Mouse (Mus musculus): ENCODE results near the gene Hectd3. TPM values are rescaled to one million over a fixed set of nuclear protein-coding genes. Genes with fewer than 3 reads are reported as not detected.

Hectd3 gene
- polyA plus RNA-seq (2014; fragmentation: Illumina TruSeq; extraction: RNeasy Lipid Tissue Mini Kit (QIAGEN cat#74804); ENCODE audit: low read depth, low replicate concordance) = 15.6 TPM

GRCm38 (mm10) chr4:116995131-116995797, at the start of gene Hectd3:
TSS of gene Hectd3 (plus strand) at chr4:116995317.

GRCm38 (mm10) chr4:116993672-116994621, 1.2 kb upstream of the Hectd3 start, which contains the start of gene Urod:
TSS of gene Urod (minus strand) at chr4:116994413.

DNA sequence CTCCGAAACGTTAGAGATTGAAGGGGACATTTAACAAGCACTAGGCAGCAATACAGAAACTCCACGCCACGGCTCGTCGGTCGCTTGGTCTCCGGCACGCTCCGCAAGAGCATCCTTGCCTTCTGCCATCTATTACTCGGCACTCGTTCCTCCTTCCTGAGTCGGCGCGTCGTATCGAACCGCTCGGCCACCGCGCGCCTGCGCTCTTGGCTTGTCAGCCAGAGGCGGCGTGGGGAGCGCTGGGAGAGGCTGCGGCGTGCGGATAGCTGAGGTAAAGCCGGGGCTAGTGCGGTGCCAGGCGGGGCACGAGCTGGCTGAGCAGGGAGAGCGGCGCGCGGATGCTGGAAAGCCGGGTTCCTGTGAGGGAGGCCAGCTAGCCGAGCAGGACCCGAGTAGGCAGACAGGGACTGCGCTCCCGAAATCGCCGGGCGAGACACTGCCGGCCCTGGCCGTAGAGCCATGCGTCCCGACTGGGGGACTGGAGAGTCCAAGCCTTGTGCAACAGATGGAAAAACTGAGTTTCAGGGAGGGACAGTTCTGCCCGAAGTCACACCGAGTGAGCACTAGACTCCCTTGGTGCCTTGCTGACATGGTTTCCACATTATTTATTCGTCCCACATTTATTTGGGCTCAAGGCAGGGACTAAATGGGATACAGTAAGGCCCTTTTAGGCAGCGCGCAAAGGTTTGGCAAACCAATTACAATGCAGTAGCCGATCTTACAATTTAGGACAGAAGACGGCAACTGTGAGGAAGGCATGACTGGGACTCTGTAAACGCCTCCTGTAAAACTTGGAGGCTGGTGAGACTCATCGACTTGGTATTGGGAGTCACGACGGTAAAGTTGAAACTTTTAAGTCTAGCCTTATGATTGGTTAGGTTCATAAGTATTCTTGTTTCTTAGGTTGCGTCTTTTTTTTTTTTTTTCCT, 24.4 kb downstream of the Hectd3 start, which contains the start of gene Eif2b3:
Gene Eif2b3, plus strand, starts transcription at position 197 of the 929 bp plus-strand sequence.

Other genes starting within 250 kb of the Hectd3 start
- gene Toe1, start 187.7 kb upstream of the Hectd3 start, polyA plus RNA-seq (2014; fragmentation: Illumina TruSeq; extraction: RNeasy Lipid Tissue Mini Kit (QIAGEN cat#74804); ENCODE audit: low read depth, low replicate concordance) = 11.1 TPM
- gene Mutyh, start 187.6 kb upstream of the Hectd3 start, polyA plus RNA-seq (2014; fragmentation: Illumina TruSeq; extraction: RNeasy Lipid Tissue Mini Kit (QIAGEN cat#74804); ENCODE audit: low read depth, low replicate concordance) = 2.5 TPM
- 3.7 TPM for gene Hpdl, start 173.6 kb upstream of the Hectd3 start, polyA plus RNA-seq (2014; fragmentation: Illumina TruSeq; extraction: RNeasy Lipid Tissue Mini Kit (QIAGEN cat#74804); ENCODE audit: low read depth, low replicate concordance)
- gene Zswim5, start 117.9 kb upstream of the Hectd3 start, polyA plus RNA-seq (2014; fragmentation: Illumina TruSeq; extraction: RNeasy Lipid Tissue Mini Kit (QIAGEN cat#74804); ENCODE audit: low read depth, low replicate concordance) = 0.94 TPM
- gene Urod, start 904 bp upstream of the Hectd3 start, polyA plus RNA-seq (2014; fragmentation: Illumina TruSeq; extraction: RNeasy Lipid Tissue Mini Kit (QIAGEN cat#74804); ENCODE audit: low read depth, low replicate concordance) = 104 TPM
- gene Eif2b3, start 24.1 kb downstream of the Hectd3 start, polyA plus RNA-seq (2014; fragmentation: Illumina TruSeq; extraction: RNeasy Lipid Tissue Mini Kit (QIAGEN cat#74804); ENCODE audit: low read depth, low replicate concordance) = 16.5 TPM
- gene Ptch2, start 100.8 kb downstream of the Hectd3 start, polyA plus RNA-seq (2014; fragmentation: Illumina TruSeq; extraction: RNeasy Lipid Tissue Mini Kit (QIAGEN cat#74804); ENCODE audit: low read depth, low replicate concordance) = 1.7 TPM
- 3.5 TPM for gene Btbd19, start 130.4 kb downstream of the Hectd3 start, polyA plus RNA-seq (2014; fragmentation: Illumina TruSeq; extraction: RNeasy Lipid Tissue Mini Kit (QIAGEN cat#74804); ENCODE audit: low read depth, low replicate concordance)
- not detected for gene Tctex1d4, start 131.5 kb downstream of the Hectd3 start, polyA plus RNA-seq (2014; fragmentation: Illumina TruSeq; extraction: RNeasy Lipid Tissue Mini Kit (QIAGEN cat#74804); ENCODE audit: low read depth, low replicate concordance)
- 1.8 TPM for gene Plk3, start 138.6 kb downstream of the Hectd3 start, polyA plus RNA-seq (2014; fragmentation: Illumina TruSeq; extraction: RNeasy Lipid Tissue Mini Kit (QIAGEN cat#74804); ENCODE audit: low read depth, low replicate concordance)
- gene Rps8, start 160.9 kb downstream of the Hectd3 start, polyA plus RNA-seq (2014; fragmentation: Illumina TruSeq; extraction: RNeasy Lipid Tissue Mini Kit (QIAGEN cat#74804); ENCODE audit: low read depth, low replicate concordance) = 601 TPM
- not detected for gene Kif2c, start 187.3 kb downstream of the Hectd3 start, polyA plus RNA-seq (2014; fragmentation: Illumina TruSeq; extraction: RNeasy Lipid Tissue Mini Kit (QIAGEN cat#74804); ENCODE audit: low read depth, low replicate concordance)

Measured in heart, adult 10 weeks (tissue).